Mouse (Mus musculus): Measurements from ENCODE around the gene Clcn2. TPM values are rescaled to one million over a fixed set of nuclear protein-coding genes. Genes with fewer than 3 reads are reported as not detected.

Gene Clcn2
- total and polyA plus RNA-seq, 2 experiments from 2014 or later: 14.1 to 47.9 TPM

- H3K4me3 ChIP-seq (ENCODE audit: low read depth, low read length): no peak overlapping the region
- DNase-seq: no peak
- H3K27me3 ChIP-seq (ENCODE audit: insufficient read depth, low read length): no peaks in the 10 kb centered on the region
- ATAC-seq: no peak
- no peak overlapping the region for H3K4me2 ChIP-seq (ENCODE audit: low read depth)
- no peaks in the 10 kb centered on the region for H3K9me3 ChIP-seq (ENCODE audit: low read length)
- H3K4me1 ChIP-seq (ENCODE audit: insufficient read depth): peaks cover 5% of the 10 kb centered on the region; the same call in 1 of the 2 replicates
- H3K9ac ChIP-seq: no peak overlapping the region
- 91% methylated on average over 4 of the region's 4 CpGs for WGBS
- H3K27ac ChIP-seq (ENCODE audit: low read depth, low read length): no peak overlapping the region
- H3K36me3 ChIP-seq (ENCODE audit: insufficient read depth): peaks cover 78% of the 10 kb centered on the region
- TF ChIP-seq CTCF (IDR thresholded peaks at IDR 0.05; ENCODE audit: low read depth): no peak
Measured at GRCm38 (mm10) chr16:20657661-20658060, 59.9 kb downstream of the Clcn2 start.

- Histone ChIP-seq H3K27ac (ENCODE audit: low read depth, low read length) (no peak overlapping the region), H3K9me3 (ENCODE audit: low read length) (no peaks in the 10 kb centered on the region), H3K9ac (no peak overlapping the region), H3K4me3 (ENCODE audit: low read depth, low read length) (no peak overlapping the region), H3K4me1 (ENCODE audit: insufficient read depth) (peaks cover 12% of the 10 kb centered on the region; the same call in 1 of the 2 replicates), H3K36me3 (ENCODE audit: insufficient read depth) (peaks cover 37% of the 10 kb centered on the region), H3K27me3 (ENCODE audit: insufficient read depth, low read length) (no peaks in the 10 kb centered on the region), H3K4me2 (ENCODE audit: low read depth) (no peak overlapping the region)
- DNase-seq (no peak), ATAC-seq (no peak)
- TF ChIP-seq CTCF (IDR thresholded peaks at IDR 0.05; ENCODE audit: low read depth): no peak
- 43% methylated on average over 2 of the region's 2 CpGs for WGBS
Measured at GRCm38 (mm10) chr16:20653315-20653714, 64.2 kb downstream of the Clcn2 start.

Other genes with a start within 250 kb of the Clcn2 start
- 91.3 and 102 TPM in 2 replicates for gene Eif2b5, start 218.9 kb downstream of the Clcn2 start, total RNA-seq (2014; rRNA removed)
- 70.8 and 77.6 TPM in 2 replicates for gene Eif2b5, start 218.9 kb downstream of the Clcn2 start, polyA plus RNA-seq (2015; fragmentation: Nextera tagmentation; extraction: Ambion mirVana)
- gene Dvl3, start 200.8 kb downstream of the Clcn2 start, total RNA-seq (2014; rRNA removed): 21.1 and 28.6 TPM in 2 replicates
- gene Dvl3, start 200.8 kb downstream of the Clcn2 start, polyA plus RNA-seq (2015; fragmentation: Nextera tagmentation; extraction: Ambion mirVana): 23.9 and 25.8 TPM in 2 replicates
- gene Ap2m1, start 182.3 kb downstream of the Clcn2 start, total RNA-seq (2014; rRNA removed): 958 and 994 TPM in 2 replicates
- gene Ap2m1, start 182.3 kb downstream of the Clcn2 start, polyA plus RNA-seq (2015; fragmentation: Nextera tagmentation; extraction: Ambion mirVana): 1,434 and 1,486 TPM in 2 replicates
- 71.7 and 72.7 TPM in 2 replicates for gene Abcf3, start 169.2 kb downstream of the Clcn2 start, total RNA-seq (2014; rRNA removed)
- gene Abcf3, start 169.2 kb downstream of the Clcn2 start, polyA plus RNA-seq (2015; fragmentation: Nextera tagmentation; extraction: Ambion mirVana): 58.0 and 60.3 TPM in 2 replicates
- gene Vwa5b2, start 128.3 kb downstream of the Clcn2 start, total RNA-seq (2014; rRNA removed): 20.3 and 20.9 TPM in 2 replicates
- gene Vwa5b2, start 128.3 kb downstream of the Clcn2 start, polyA plus RNA-seq (2015; fragmentation: Nextera tagmentation; extraction: Ambion mirVana): 5.9 and 8.7 TPM in 2 replicates
- gene Eef1akmt4, start 106.2 kb downstream of the Clcn2 start, total RNA-seq (2014; rRNA removed): 3.7 and 6.5 TPM in 2 replicates
- gene Eef1akmt4, start 106.2 kb downstream of the Clcn2 start, polyA plus RNA-seq (2015; fragmentation: Nextera tagmentation; extraction: Ambion mirVana): 6.0 and 6.2 TPM in 2 replicates
- gene Gm49333, start 106.1 kb downstream of the Clcn2 start, total RNA-seq (2014; rRNA removed): not detected in 2 replicates
- gene Gm49333, start 106.1 kb downstream of the Clcn2 start, polyA plus RNA-seq (2015; fragmentation: Nextera tagmentation; extraction: Ambion mirVana): not detected in 2 replicates
- gene Alg3, start 106.0 kb downstream of the Clcn2 start, total RNA-seq (2014; rRNA removed): 11.1 and 19.0 TPM in 2 replicates
- 29.2 and 30.3 TPM in 2 replicates for gene Alg3, start 106.0 kb downstream of the Clcn2 start, polyA plus RNA-seq (2015; fragmentation: Nextera tagmentation; extraction: Ambion mirVana)
- gene Camk2n2, start 96.5 kb downstream of the Clcn2 start, total RNA-seq (2014; rRNA removed): 44.1 and 51.0 TPM in 2 replicates
- gene Camk2n2, start 96.5 kb downstream of the Clcn2 start, polyA plus RNA-seq (2015; fragmentation: Nextera tagmentation; extraction: Ambion mirVana): 45.3 and 57.0 TPM in 2 replicates
- gene Ece2, start 87.9 kb downstream of the Clcn2 start, total RNA-seq (2014; rRNA removed): 17.8 and 22.4 TPM in 2 replicates
- 6.1 and 8.7 TPM in 2 replicates for gene Ece2, start 87.9 kb downstream of the Clcn2 start, polyA plus RNA-seq (2015; fragmentation: Nextera tagmentation; extraction: Ambion mirVana)
- 237 and 242 TPM in 2 replicates for gene Psmd2, start 66.1 kb downstream of the Clcn2 start, total RNA-seq (2014; rRNA removed)
- gene Psmd2, start 66.1 kb downstream of the Clcn2 start, polyA plus RNA-seq (2015; fragmentation: Nextera tagmentation; extraction: Ambion mirVana): 287 and 331 TPM in 2 replicates
- gene Eif4g1, start 49.4 kb downstream of the Clcn2 start, total RNA-seq (2014; rRNA removed): 223 and 282 TPM in 2 replicates
- gene Eif4g1, start 49.4 kb downstream of the Clcn2 start, polyA plus RNA-seq (2015; fragmentation: Nextera tagmentation; extraction: Ambion mirVana): 89.8 and 111 TPM in 2 replicates
- gene Fam131a, start 24.5 kb downstream of the Clcn2 start, total RNA-seq (2014; rRNA removed): 169 and 200 TPM in 2 replicates
- 81.6 and 89.9 TPM in 2 replicates for gene Fam131a, start 24.5 kb downstream of the Clcn2 start, polyA plus RNA-seq (2015; fragmentation: Nextera tagmentation; extraction: Ambion mirVana)
- gene Polr2h, start 81 bp downstream of the Clcn2 start, total RNA-seq (2014; rRNA removed): 43.7 and 55.3 TPM in 2 replicates
- 87.4 and 103 TPM in 2 replicates for gene Polr2h, start 81 bp downstream of the Clcn2 start, polyA plus RNA-seq (2015; fragmentation: Nextera tagmentation; extraction: Ambion mirVana)
- gene Chrd, start 15.4 kb upstream of the Clcn2 start, total RNA-seq (2014; rRNA removed): 15.8 and 15.9 TPM in 2 replicates
- 3.4 and 3.6 TPM in 2 replicates for gene Chrd, start 15.4 kb upstream of the Clcn2 start, polyA plus RNA-seq (2015; fragmentation: Nextera tagmentation; extraction: Ambion mirVana)
- 0.69 and 1.0 TPM in 2 replicates for gene Thpo, start 16.8 kb upstream of the Clcn2 start, total RNA-seq (2014; rRNA removed)
- 0.51 and 0.52 TPM in 2 replicates for gene Thpo, start 16.8 kb upstream of the Clcn2 start, polyA plus RNA-seq (2015; fragmentation: Nextera tagmentation; extraction: Ambion mirVana)

Data from forebrain, postnatal 0 days (tissue).